Mouse (Mus musculus): ENCODE results near the gene Fbxo40. TPM values are rescaled to one million over a fixed set of nuclear protein-coding genes. Genes with fewer than 3 reads are reported as not detected.

Fbxo40 gene
- 0.03 TPM in 1 of 2 replicates, not detected in the other for polyA plus RNA-seq (2014; fragmentation: Nextera tagmentation; extraction: Ambion mirVana)

DNA sequence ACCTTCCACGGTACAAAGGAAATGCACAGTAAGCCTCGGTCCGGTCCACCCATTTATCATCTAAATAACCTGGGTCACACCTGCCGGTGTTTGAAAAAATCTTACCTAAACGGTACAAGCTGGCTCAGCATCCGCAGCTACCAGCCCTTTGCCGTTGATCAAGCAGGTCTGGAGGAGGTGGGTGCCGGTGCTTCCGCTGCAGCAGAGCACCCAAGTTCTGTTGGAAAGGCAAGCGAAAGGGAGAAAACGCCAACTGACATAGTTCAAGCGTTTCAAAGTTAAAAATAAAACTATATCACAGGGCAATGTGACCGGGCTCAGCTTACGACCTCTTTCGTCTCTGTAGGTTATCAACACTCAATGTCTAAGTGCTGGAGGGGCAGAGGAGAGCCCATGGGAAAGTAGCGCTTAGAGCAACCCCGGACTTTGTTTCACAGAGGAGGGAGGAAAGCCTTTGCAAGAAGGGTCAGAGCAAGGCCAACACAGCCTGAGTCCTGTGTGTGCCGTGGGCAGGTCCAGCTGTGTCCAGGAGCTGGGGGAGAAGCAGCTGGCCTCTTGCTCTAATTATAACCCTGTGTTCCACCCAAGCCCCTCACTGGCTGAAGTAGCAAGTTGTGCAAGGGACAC, at the start of gene Fbxo40:
TSS of gene Fbxo40 (minus strand) at position 469 of the 627 bp plus-strand sequence.
- H3K27ac ChIP-seq (ENCODE audit: low read depth, low read length): no peak within 1 kb of the TSS
- WGBS: 87% methylated on average over 18 of the region's 18 CpGs
- no peak for ATAC-seq (ENCODE audit: low FRiP score)

DNA sequence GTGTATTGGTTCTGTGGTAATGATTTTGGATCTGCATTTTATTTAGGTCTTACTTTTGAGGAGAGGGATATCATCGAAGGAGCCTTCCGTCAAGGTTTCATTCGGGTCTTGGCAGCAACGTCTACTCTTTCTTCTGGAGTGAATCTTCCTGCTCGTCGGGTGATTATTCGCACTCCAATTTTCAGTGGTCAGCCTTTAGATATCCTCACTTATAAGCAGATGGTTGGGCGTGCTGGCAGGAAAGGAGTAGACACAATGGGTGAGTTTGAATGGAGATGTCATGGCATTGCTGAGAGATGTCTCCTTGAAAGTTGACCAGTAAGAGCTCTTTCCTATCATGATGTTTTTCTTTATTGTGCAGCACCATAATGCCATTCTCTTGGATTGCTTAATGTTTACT, 44.5 kb upstream of the Fbxo40 start:
- Histone ChIP-seq H3K27me3 (ENCODE audit: control insufficient read depth, insufficient read depth, low read length) (no peaks in the 10 kb centered on the region), H3K36me3 (ENCODE audit: control insufficient read depth, insufficient read depth, low read length) (peaks cover 6% of the 10 kb centered on the region; the same call in 1 of the 2 replicates), H3K9me3 (ENCODE audit: control insufficient read depth, low read length) (no peaks in the 10 kb centered on the region), H3K4me2 (no peak overlapping the region), H3K9ac (ENCODE audit: low read length) (no peak overlapping the region), H3K4me1 (ENCODE audit: control insufficient read depth, insufficient read depth, low read length) (no peaks in the 10 kb centered on the region), H3K27ac (ENCODE audit: low read depth, low read length) (no peak overlapping the region), H3K4me3 (ENCODE audit: low read depth, low read length) (no peak overlapping the region)
- DNase-seq (ENCODE audit: low spot score, missing footprints): no peak
- WGBS: 97% methylated on average over 8 of the region's 8 CpGs
- ATAC-seq (ENCODE audit: low FRiP score): no peak

More for the DNA sequence above, at the start of gene Fbxo40:
- no peak within 1 kb of the TSS for H3K4me2 ChIP-seq
- no peaks in the 10 kb centered on the region for H3K36me3 ChIP-seq (ENCODE audit: control insufficient read depth, insufficient read depth, low read length)
- H3K4me3 ChIP-seq (ENCODE audit: low read depth, low read length): no peak within 1 kb of the TSS
- no peak for DNase-seq (ENCODE audit: low spot score, missing footprints)
- no peaks in the 10 kb centered on the region for H3K27me3 ChIP-seq (ENCODE audit: control insufficient read depth, insufficient read depth, low read length)
- no peaks in the 10 kb centered on the region for H3K4me1 ChIP-seq (ENCODE audit: control insufficient read depth, insufficient read depth, low read length)
- H3K9me3 ChIP-seq (ENCODE audit: control insufficient read depth, low read length): no peaks in the 10 kb centered on the region
- H3K9ac ChIP-seq (ENCODE audit: low read length): no peak within 1 kb of the TSS

DNA sequence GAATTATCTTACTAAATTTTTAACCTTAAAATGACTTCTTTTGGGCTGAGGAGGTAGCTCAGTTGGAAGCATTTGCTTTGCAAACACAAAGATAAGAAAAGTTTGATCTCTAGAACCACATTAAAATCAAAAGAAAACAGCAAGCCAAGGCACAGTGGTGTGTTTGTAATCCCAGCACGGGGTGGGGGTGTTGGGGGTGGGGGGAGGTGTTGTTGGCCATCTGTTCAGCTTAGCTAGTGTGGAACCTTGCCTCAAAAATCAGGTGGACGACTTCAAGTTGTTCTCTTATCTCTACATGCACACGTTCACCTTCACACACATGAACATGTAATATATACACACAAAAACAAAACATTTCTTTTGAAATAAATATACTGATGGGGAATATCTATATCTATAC, 41.7 kb upstream of the Fbxo40 start:
- 73% methylated on average over 3 of the region's 3 CpGs for WGBS
- peaks cover 4% of the 10 kb centered on the region; the same call in 1 of the 2 replicates for H3K36me3 ChIP-seq (ENCODE audit: control insufficient read depth, insufficient read depth, low read length)
- H3K9me3 ChIP-seq (ENCODE audit: control insufficient read depth, low read length): no peaks in the 10 kb centered on the region
- H3K4me2 ChIP-seq: no peak overlapping the region
- H3K4me3 ChIP-seq (ENCODE audit: low read depth, low read length): no peak overlapping the region
- no peaks in the 10 kb centered on the region for H3K4me1 ChIP-seq (ENCODE audit: control insufficient read depth, insufficient read depth, low read length)
- no peak for DNase-seq (ENCODE audit: low spot score, missing footprints)
- no peak overlapping the region for H3K27ac ChIP-seq (ENCODE audit: low read depth, low read length)
- no peak overlapping the region for H3K9ac ChIP-seq (ENCODE audit: low read length)
- no peak for ATAC-seq (ENCODE audit: low FRiP score)
- no peaks in the 10 kb centered on the region for H3K27me3 ChIP-seq (ENCODE audit: control insufficient read depth, insufficient read depth, low read length)

DNA sequence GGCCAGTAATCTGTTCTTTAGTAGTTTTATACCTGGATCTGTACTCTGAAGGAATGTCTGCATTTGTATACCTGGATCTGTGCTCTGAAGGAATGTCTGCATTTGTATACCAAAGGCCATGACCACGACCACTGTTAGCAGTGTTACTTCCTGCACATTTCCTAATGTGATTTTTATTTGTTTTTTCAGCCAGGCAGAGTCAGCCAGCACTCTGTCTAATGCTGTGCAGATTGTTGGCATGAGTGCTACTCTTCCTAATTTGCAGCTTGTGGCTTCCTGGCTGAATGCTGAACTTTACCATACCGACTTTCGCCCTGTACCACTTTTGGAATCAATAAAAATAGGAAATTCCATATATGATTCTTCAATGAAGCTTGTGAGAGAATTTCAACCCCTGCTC, 37.3 kb upstream of the Fbxo40 start:
- Histone ChIP-seq H3K27me3 (ENCODE audit: control insufficient read depth, insufficient read depth, low read length) (no peaks in the 10 kb centered on the region), H3K36me3 (ENCODE audit: control insufficient read depth, insufficient read depth, low read length) (no peaks in the 10 kb centered on the region), H3K9me3 (ENCODE audit: control insufficient read depth, low read length) (no peaks in the 10 kb centered on the region), H3K27ac (ENCODE audit: low read depth, low read length) (no peak overlapping the region), H3K4me2 (no peak overlapping the region), H3K9ac (ENCODE audit: low read length) (no peak overlapping the region), H3K4me3 (ENCODE audit: low read depth, low read length) (no peak overlapping the region), H3K4me1 (ENCODE audit: control insufficient read depth, insufficient read depth, low read length) (no peaks in the 10 kb centered on the region)
- ATAC-seq (ENCODE audit: low FRiP score) (no peak), DNase-seq (ENCODE audit: low spot score, missing footprints) (no peak)
- 89% methylated on average over 3 of the region's 3 CpGs for WGBS

DNA sequence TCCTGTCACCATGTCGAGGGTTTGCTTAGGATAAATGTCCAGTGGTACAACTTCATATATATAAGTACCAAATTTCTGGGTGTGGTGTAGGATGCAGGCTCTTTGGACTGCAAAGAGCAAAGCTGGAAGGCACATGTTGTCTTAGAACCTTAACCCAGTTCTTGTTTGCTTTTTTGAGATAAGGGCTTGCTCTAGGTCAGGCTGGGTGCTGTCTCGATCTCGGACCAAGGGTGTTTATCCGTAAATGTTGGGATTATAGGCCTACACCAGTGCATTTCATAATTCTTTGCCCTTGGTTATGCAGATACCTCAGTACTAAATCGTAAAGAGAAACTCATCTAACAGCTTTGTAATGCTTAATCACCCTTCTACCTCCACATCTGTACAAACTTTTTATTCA, 22.1 kb upstream of the Fbxo40 start:
- 62% methylated on average over 5 of the region's 5 CpGs for WGBS
- no peak for ATAC-seq (ENCODE audit: low FRiP score)
- H3K4me2 ChIP-seq: peak overlapping the region; percentile 81
- H3K4me3 ChIP-seq (ENCODE audit: low read depth, low read length): peak overlapping the region; percentile 91
- H3K9me3 ChIP-seq (ENCODE audit: control insufficient read depth, low read length): no peaks in the 10 kb centered on the region
- peaks cover 8% of the 10 kb centered on the region for H3K4me1 ChIP-seq (ENCODE audit: control insufficient read depth, insufficient read depth, low read length)
- DNase-seq (ENCODE audit: low spot score, missing footprints): no peak
- H3K9ac ChIP-seq (ENCODE audit: low read length): peak overlapping the region; percentile 82
- no peaks in the 10 kb centered on the region for H3K27me3 ChIP-seq (ENCODE audit: control insufficient read depth, insufficient read depth, low read length)
- H3K27ac ChIP-seq (ENCODE audit: low read depth, low read length): no peak overlapping the region
- no peaks in the 10 kb centered on the region for H3K36me3 ChIP-seq (ENCODE audit: control insufficient read depth, insufficient read depth, low read length)

- peak overlapping the region; percentile 82 for H3K9ac ChIP-seq (ENCODE audit: low read length)
- peak; percentile 74; the same call in 1 of the 2 replicates for ATAC-seq (ENCODE audit: low FRiP score)
- 0% methylated on average over 26 of the region's 26 CpGs for WGBS
- no peaks in the 10 kb centered on the region for H3K27me3 ChIP-seq (ENCODE audit: control insufficient read depth, insufficient read depth, low read length)
- DNase-seq (ENCODE audit: low spot score, missing footprints): peak; percentile 85
- H3K4me3 ChIP-seq (ENCODE audit: low read depth, low read length): peak overlapping the region; percentile 91
- H3K36me3 ChIP-seq (ENCODE audit: control insufficient read depth, insufficient read depth, low read length): no peaks in the 10 kb centered on the region
- peaks cover 8% of the 10 kb centered on the region for H3K4me1 ChIP-seq (ENCODE audit: control insufficient read depth, insufficient read depth, low read length)
- no peaks in the 10 kb centered on the region for H3K9me3 ChIP-seq (ENCODE audit: control insufficient read depth, low read length)
- H3K27ac ChIP-seq (ENCODE audit: low read depth, low read length): no peak overlapping the region
- peak overlapping the region; percentile 81 for H3K4me2 ChIP-seq
Observed at GRCm38 (mm10) chr16:37011922-37012289, 21.6 kb upstream of the Fbxo40 start.

DNA sequence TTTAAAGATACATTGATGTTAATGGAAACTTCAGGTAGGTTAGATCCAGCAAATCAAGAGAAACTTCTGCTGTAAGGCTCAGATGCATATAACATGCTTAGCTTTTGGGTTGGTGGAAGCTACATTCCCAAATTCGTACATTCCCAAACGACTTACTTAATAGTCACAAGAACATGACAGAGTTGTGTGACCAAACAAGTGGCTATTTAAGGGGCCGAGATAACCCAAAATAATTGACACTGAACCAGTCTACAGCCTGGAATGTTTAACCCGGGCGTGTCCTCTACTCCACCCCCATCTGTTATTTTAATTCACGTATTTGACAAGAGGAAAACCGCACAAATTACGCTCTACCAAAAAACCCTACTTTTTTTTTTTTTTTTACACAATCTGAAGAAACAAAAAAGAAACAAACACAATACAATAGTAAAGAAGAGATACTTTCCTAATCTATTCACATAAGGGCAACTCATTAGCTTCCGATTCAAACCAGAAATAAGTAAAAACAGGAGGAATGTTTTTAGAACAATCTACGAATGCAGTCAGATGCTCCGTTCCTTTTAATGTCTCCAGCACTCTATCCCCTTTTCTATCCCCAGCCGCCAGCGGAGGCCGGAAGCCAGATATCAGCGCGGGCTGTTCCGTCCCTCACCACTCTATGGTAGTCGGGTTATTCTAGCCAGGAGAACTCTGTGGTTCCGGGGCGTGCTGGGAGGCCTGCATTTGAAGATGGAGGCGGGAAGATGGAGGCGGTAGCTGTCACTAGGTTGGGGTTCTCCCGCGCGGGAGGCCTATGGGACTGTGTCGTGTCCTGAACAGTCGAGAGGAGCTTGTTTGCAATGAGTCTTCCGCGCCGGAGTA, 21.0 kb upstream of the Fbxo40 start, which contains the start of gene Polq:
TSS of gene Polq (plus strand) at position 726 of the 861 bp plus-strand sequence.
- 6% methylated on average over 30 of the region's 30 CpGs for WGBS
- peak within 1 kb of the TSS; percentile 81 for H3K4me2 ChIP-seq

GRCm38 (mm10) chr16:37010370-37010769, 20.1 kb upstream of the Fbxo40 start:
- 62% methylated on average over 4 of the region's 4 CpGs for WGBS
- DNase-seq (ENCODE audit: low spot score, missing footprints): peak; percentile 93
- Histone ChIP-seq H3K36me3 (ENCODE audit: control insufficient read depth, insufficient read depth, low read length) (no peaks in the 10 kb centered on the region), H3K4me3 (ENCODE audit: low read depth, low read length) (no peak overlapping the region), H3K27ac (ENCODE audit: low read depth, low read length) (no peak overlapping the region), H3K27me3 (ENCODE audit: control insufficient read depth, insufficient read depth, low read length) (no peaks in the 10 kb centered on the region), H3K9me3 (ENCODE audit: control insufficient read depth, low read length) (no peaks in the 10 kb centered on the region), H3K9ac (ENCODE audit: low read length) (no peak overlapping the region), H3K4me2 (no peak overlapping the region), H3K4me1 (ENCODE audit: control insufficient read depth, insufficient read depth, low read length) (peaks cover 8% of the 10 kb centered on the region)
- peak; percentile 17; the same call in 1 of the 2 replicates for ATAC-seq (ENCODE audit: low FRiP score)

More for the DNA sequence above, 21.0 kb upstream of the Fbxo40 start, which contains the start of gene Polq:
- Histone ChIP-seq H3K27ac (ENCODE audit: low read depth, low read length) (no peak within 1 kb of the TSS), H3K27me3 (ENCODE audit: control insufficient read depth, insufficient read depth, low read length) (no peaks in the 10 kb centered on the region), H3K9me3 (ENCODE audit: control insufficient read depth, low read length) (no peaks in the 10 kb centered on the region), H3K4me3 (ENCODE audit: low read depth, low read length) (peak within 1 kb of the TSS; percentile 91), H3K36me3 (ENCODE audit: control insufficient read depth, insufficient read depth, low read length) (no peaks in the 10 kb centered on the region), H3K9ac (ENCODE audit: low read length) (peak within 1 kb of the TSS; percentile 82), H3K4me1 (ENCODE audit: control insufficient read depth, insufficient read depth, low read length) (peaks cover 8% of the 10 kb centered on the region)
- ATAC-seq (ENCODE audit: low FRiP score) (peak; percentile 97), DNase-seq (ENCODE audit: low spot score, missing footprints) (peak; percentile 98)

GRCm38 (mm10) chr16:37009262-37009661, 19.0 kb upstream of the Fbxo40 start:
- Histone ChIP-seq H3K9ac (ENCODE audit: low read length) (no peak overlapping the region), H3K27ac (ENCODE audit: low read depth, low read length) (no peak overlapping the region), H3K4me2 (no peak overlapping the region), H3K4me1 (ENCODE audit: control insufficient read depth, insufficient read depth, low read length) (peaks cover 8% of the 10 kb centered on the region), H3K36me3 (ENCODE audit: control insufficient read depth, insufficient read depth, low read length) (no peaks in the 10 kb centered on the region), H3K9me3 (ENCODE audit: control insufficient read depth, low read length) (no peaks in the 10 kb centered on the region), H3K4me3 (ENCODE audit: low read depth, low read length) (no peak overlapping the region), H3K27me3 (ENCODE audit: control insufficient read depth, insufficient read depth, low read length) (no peaks in the 10 kb centered on the region)
- ATAC-seq (ENCODE audit: low FRiP score) (no peak), DNase-seq (ENCODE audit: low spot score, missing footprints) (no peak)
- WGBS: 69% methylated on average over 6 of the region's 6 CpGs
